Mouse (Mus musculus) frontal cortex, adult (tissue): ENCODE measurements around the gene Saxo1.

Experiments
- ATAC-seq: cut with Nextera tagmentation; 2 replicates; pipeline ENCODE4 v1.9.2; 2017; ENCODE audit warnings: mild to moderate bottlenecking, moderate library complexity, mixed read lengths; ENCODE audit not compliant: low TSS enrichment

Gene Saxo1

DNA sequence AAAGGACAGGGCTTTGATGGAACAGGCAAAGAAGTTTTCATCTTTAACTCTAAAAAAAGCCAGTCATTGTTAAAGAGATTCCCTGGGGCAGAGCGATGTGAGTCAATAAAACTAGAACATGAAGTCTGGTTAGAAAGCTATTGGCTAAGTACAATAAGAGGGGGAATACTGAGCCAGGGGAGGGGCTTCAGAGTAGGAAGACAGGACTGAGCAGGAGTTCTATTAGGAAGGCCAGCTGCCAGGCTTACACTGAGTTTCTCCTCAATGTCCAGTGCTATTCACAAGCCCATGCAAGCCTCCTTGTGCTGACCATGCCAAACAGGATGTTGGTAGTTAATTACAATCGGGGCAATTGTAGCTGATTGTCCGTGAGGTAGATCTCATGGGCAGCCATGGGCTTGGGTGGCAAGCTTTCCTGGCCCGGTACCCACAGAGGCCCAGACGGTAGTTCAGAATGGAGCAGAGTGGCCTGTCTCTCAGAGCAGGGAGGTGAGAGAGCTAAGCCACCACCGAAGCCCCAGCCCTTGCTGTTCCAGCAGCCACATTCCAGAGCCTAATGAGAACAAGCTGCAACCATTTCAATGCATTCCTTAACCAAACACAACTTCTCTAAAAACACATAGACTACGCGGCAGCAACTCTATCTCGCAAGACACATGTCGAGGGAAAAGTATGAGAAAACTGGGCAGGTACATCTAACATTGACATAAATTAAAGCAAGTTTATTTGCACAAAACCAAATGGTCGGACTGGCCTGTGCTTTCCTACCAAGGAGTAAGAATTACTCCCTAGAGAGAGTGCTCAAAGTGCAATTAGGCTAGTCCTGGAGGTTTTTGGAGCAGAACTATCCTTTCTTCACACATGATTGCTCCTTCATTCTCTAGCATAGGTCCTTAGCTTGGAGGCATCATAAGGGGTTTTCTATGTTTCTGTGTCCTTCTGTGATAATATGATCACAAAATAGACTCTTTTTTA, 30.7 kb downstream of the Saxo1 start:
- ATAC-seq, result no peak

DNA sequence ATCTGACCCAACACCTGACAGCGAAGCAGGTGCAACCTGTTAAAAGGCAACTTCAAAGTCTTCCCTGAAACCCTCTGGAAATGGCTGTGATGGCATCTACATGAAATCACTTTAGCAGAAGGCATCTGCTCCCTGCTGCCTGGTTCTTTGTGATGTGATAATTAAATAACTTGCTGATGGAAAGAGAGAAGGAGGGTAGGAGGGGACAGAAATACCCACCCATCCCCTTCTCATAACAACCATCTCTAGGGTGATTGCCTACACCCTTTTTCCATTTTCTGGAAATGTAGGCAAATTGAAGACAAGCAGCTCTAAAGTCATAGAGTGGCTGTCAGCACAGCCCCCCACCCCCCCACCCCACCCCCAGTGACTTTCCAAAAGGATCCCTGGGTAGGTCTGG, 33.6 kb downstream of the Saxo1 start:
- peak; percentile 66 for ATAC-seq

- ATAC-seq, result peak; percentile 89
These were observed 34.4 kb downstream of the Saxo1 start for GRCm38 (mm10) chr4:86523771-86524170.

DNA sequence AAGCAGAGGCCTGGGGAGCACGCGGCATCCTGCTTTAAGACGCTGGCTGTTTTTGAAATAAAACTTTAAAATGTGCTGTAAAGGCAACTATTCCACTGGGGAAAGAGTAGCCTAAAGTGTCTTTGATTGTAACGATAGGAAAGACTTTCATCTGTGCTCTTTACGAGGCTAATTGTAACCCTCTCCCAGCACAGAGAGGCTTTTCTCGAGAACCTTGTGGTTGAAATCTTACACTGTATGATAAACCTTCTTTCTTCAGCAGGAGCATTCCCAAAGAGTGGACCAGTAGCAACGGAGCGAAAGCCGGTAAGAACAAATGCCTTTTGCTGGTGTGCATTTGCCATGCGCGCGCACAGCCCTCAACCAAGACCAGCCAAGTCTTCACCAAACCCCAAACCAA, 37.4 kb downstream of the Saxo1 start:
- ATAC-seq, result no peak

GRCm38 (mm10) chr4:86519953-86520352, 38.2 kb downstream of the Saxo1 start:
- ATAC-seq, result no peak

DNA sequence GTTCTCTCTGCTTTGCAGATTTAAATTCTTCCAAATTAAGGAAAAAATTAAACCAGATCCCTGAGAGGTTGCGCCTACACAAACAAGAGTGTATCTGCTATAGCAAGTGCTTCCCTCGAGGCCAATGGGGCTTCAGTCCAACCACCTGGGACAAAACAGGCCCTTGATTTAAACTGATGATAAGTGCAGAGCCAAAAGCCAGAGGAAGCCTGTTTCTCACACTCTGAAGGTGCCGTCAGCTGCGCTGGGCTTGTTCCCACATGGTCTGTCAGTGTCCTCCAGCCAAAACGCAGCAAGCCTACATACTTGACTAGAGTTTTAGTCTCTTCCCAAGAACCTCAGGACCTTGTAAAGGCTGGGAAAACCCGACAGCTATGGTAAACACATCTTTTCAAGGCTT, 53.5 kb downstream of the Saxo1 start:
- no peak for ATAC-seq

DNA sequence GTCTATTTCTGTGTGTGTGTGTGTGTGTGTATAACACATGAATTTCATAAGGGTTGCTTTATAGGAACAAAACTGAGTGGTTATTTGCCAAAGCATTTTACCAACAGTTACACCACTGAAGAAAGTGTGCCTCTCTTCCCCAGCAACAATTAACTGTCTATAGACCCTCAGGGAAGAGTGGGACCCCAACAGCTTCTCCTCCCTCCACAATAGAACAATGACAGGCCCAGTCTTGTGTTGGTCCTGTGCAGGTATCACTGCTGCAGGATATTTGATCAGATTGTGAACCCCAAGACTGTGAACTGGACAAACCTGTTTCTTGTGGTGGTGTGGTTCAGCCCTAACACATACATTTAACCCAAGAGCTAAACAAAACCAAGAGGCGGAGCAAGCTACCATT, 58.6 kb downstream of the Saxo1 start:
- no peak for ATAC-seq

DNA sequence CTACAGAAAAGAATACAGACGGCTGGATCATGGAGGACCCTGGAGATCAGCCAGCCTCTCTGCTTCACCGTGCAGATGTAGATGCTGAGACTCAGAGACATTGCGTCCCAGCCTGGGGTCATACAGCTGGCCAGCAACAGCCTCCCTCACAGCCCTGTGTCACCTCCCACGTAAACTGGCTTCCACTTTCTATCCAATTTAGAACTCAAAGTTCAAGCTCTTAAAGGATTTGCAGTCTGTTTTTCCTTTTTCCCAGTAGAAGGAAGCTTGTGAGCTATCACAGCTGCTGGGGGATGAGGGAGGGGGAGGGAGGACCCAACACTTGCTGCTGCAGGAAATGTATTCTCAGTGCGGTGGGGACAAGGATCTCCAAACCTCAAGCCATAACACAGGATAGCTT, 59.4 kb downstream of the Saxo1 start:
- no peak; the same call in 1 of the 2 replicates for ATAC-seq

DNA sequence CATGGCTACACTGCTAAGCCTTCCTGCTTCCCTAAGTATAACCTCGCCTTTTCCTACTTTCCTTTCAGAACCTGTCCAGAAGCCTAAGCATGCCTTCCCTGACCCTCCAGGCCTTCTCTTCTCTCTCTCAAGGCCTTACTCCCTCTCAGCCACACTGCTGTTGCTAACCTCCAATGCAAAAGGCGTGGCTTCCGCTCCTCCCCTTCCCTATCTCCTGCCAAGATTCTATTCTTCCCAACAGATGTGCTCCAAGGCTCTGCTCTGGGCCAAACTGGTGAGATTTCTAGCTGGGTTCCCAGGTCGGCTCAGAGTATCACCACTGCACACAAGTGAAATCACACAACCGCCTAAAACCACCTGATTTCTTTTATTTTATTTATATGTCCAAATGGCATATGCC, 69.0 kb downstream of the Saxo1 start:
- ATAC-seq, result no peak

- ATAC-seq, result no peak
These were observed 71.2 kb downstream of the Saxo1 start for GRCm38 (mm10) chr4:86486901-86487300.

DNA sequence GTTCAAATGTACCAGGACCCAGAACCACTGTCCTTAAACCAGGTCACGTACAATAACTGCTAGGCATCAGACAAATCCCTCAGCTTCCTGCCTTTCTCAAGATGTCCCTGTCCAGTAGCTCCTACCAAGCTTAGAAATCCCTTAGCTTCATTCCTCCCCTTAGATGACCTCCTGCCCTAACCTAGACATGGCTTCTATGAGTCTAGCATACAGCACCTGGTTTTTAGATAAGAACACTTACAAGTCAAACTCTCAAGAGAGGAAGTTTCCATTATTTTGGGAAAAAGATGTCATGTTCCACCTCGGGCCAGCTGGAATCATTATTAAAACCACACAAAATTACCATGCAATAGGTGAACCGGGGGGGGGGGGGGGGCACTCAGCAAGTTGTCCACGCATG, 71.6 kb downstream of the Saxo1 start:
- no peak for ATAC-seq

DNA sequence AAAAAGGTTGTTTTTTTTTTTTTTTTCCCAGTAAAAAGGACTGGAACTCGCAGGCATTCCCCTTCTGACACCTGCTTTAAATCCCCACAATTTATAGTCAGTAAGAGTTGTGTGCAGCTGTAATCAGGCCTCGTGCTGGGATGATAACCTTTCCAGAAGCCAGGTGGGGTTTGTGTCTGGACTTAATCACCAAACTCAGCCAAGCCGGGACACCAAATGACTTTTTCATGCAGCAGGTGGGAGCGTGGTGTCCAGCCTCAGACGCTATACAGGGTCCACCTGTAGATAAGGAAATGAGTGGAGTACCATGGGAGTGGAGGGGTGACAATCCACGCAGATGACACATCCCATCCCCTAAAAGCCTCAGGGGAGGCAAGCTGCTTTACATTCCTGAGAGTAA, 73.1 kb downstream of the Saxo1 start:
- ATAC-seq, result no peak

GRCm38 (mm10) chr4:86483686-86484085, 74.4 kb downstream of the Saxo1 start:
- ATAC-seq, result no peak

GRCm38 (mm10) chr4:86483013-86483615, 75.0 kb downstream of the Saxo1 start:
- peak; percentile 95 for ATAC-seq

DNA sequence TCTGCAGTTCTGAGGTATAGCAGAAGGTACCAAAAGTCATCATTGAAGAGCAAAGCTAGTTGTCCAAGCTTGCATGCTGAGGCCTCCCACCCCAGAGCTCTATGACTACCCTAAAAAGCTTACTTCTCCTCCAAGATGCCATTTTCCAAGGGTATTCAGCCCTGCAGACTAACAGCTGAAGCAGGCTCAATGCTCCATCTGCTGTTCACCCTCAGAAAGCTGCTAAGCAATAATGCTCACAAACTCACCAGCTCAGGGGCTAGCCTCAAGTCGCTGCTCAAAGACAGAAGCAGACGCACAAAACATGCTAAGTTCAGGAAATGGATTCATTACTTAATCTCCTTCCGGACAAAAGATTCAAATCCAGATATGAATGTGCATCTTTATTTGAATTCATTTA, 77.2 kb downstream of the Saxo1 start:
- peak; percentile 68 for ATAC-seq

- no peak for ATAC-seq
These were observed 93.3 kb downstream of the Saxo1 start for GRCm38 (mm10) chr4:86464808-86465207.

- ATAC-seq, result peak; percentile 92
These were observed 107.7 kb downstream of the Saxo1 start for GRCm38 (mm10) chr4:86450468-86450867.

DNA sequence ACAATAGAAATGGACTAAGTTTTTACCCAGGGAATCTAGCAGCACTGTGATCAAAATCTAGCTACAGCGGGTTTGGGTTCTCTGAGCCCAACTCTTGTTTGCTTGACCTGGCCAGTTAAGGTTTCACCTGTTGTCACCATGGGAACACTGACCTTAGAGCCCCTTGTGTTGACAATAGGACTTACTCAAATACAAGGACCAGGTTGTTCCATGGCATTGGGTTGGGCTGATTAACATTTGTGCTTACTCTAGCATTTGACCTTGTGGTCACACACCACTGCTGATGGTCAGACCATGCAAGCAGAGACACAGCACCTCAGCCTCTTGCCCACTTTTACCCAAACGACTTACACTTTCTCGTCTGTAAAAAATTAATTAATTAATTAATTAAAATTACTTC, 121.8 kb downstream of the Saxo1 start:
- ATAC-seq, result no peak

DNA sequence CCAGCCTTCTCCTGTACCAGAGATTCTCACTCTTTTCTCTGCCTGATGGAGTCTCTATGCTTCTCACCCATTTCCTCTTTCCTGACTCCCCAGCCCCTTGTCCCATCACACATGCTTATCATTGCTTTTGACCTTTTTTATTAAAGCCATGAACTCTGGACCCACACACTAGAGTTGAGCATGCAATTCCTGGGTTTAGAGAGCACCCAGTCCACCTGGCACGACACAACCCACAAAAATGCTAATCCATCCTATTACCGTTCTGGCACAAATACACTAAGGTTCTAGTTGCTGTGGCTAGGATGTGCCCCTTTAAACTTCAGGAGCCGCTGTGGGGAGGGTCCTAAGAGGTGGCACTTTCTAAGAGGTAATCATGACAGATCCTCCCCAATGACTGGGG, 122.5 kb downstream of the Saxo1 start:
- no peak for ATAC-seq

GRCm38 (mm10) chr4:86428091-86428745, 129.9 kb downstream of the Saxo1 start:
- ATAC-seq, result no peak

GRCm38 (mm10) chr4:86427312-86427711, 130.8 kb downstream of the Saxo1 start:
- ATAC-seq, result no peak

- no peak for ATAC-seq
These were observed 131.6 kb downstream of the Saxo1 start for GRCm38 (mm10) chr4:86426549-86426948.

- no peak for ATAC-seq
These were observed 132.5 kb downstream of the Saxo1 start for GRCm38 (mm10) chr4:86425581-86425980.
